Mouse (Mus musculus) heart, postnatal 0 days (tissue): Measurements from ENCODE around the gene Ift20.

Experiments
- CTCF ChIP-seq: IDR thresholded peaks from 2 replicates; pipeline ENCODE4 v1.5.1; 2016; ENCODE audit warnings: antibody characterized with exemption, control low read depth, low read depth
- EP300 ChIP-seq: IDR thresholded peaks from 2 replicates; pipeline ENCODE4 v1.6.1; 2016; ENCODE audit warnings: antibody characterized with exemption, low read depth

DNA sequence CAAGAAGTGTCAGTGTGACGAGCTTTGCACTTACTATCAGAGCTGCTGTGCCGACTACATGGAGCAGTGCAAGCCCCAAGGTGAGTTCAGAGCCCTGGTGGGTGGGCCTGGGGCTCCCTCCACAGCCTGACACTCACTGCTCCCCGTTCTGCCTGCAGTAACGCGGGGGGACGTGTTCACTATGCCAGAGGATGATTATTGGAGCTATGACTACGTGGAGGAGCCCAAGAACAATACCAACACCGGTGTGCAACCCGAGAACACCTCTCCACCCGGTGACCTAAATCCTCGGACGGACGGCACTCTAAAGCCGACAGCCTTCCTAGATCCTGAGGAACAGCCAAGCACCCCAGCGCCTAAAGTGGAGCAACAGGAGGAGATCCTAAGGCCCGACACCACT, 36.6 kb upstream of the Ift20 start:
- TF ChIP-seq EP300, result no peak
- no peak for TF ChIP-seq CTCF
